Mouse (Mus musculus) liver, embryonic 13.5 days (tissue): Measurements from ENCODE around the gene 1700122O11Rik. TPM values are rescaled to one million over a fixed set of nuclear protein-coding genes. Genes with fewer than 3 reads are reported as not detected.

ENCODE experiments used
- polyA plus RNA-seq: library from polyadenylated mRNA; unstranded; fragments of >200 nt; fragmentation: Nextera tagmentation; extraction: Ambion mirVana; gene quantifications from 2 replicates; pipeline ENCODE4 v1.2.1, GENCODE M21; 2015

1700122O11Rik gene
- polyA plus RNA-seq, 1 experiment from 2014 or later: not detected

Other genes starting within 250 kb of the 1700122O11Rik start
- 0.93 and 1.1 TPM in 2 replicates for gene Mdfi, start 203.6 kb downstream of the 1700122O11Rik start, polyA plus RNA-seq
- 3.8 and 3.9 TPM in 2 replicates for gene Foxp4, start 113.6 kb downstream of the 1700122O11Rik start, polyA plus RNA-seq
- gene 1700067P10Rik, start 51.0 kb upstream of the 1700122O11Rik start, polyA plus RNA-seq: not detected in 2 replicates
- 0.15 and 0.17 TPM in 2 replicates for gene 9830107B12Rik, start 108.0 kb upstream of the 1700122O11Rik start, polyA plus RNA-seq
- 0.15 and 0.25 TPM in 2 replicates for gene A530064D06Rik, start 129.0 kb upstream of the 1700122O11Rik start, polyA plus RNA-seq
- gene Trem1, start 194.5 kb upstream of the 1700122O11Rik start, polyA plus RNA-seq: 0.63 and 0.71 TPM in 2 replicates
- gene Trem3, start 209.5 kb upstream of the 1700122O11Rik start, polyA plus RNA-seq: 2.1 and 2.2 TPM in 2 replicates
- 3.5 and 3.6 TPM in 2 replicates for gene Treml4, start 226.0 kb upstream of the 1700122O11Rik start, polyA plus RNA-seq